Mouse (Mus musculus) spleen, postnatal 36 days (tissue): ENCODE results near the gene Kcnq5.
"Not testable (repeated sequence)": the region's sequence is repeated elsewhere in the genome, so short reads cannot be mapped to it uniquely, and the experiment has no call there.

Experiments used
- DNase-seq, 2 experiments: peaks; one replicate each; pipeline ENCODE4 v3.0.0; 2022; ENCODE audit warnings: low spot score in 2 of 2, mixed read lengths in 1 of 2

Kcnq5 gene

DNA sequence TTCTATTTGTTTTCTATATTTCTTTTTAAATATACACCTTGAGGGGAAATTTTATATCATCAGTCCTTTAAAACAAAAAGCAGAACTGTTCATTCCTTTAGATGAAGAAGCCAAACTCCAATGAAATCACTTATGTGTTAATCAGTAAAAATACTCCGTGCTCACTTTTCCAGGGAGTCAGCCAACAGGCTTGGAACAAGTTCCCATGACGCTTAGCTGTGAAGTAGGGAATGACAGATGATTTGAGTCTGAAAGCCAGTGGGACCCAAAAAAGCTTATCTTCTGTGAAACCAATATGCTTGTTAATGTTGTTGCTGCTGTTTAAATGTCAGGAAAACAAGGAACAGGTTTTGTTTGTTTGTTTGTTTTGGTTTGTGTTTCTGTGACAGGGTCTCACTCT lies 326.3 kb downstream of the Kcnq5 start:
- no peak for DNase-seq

DNA sequence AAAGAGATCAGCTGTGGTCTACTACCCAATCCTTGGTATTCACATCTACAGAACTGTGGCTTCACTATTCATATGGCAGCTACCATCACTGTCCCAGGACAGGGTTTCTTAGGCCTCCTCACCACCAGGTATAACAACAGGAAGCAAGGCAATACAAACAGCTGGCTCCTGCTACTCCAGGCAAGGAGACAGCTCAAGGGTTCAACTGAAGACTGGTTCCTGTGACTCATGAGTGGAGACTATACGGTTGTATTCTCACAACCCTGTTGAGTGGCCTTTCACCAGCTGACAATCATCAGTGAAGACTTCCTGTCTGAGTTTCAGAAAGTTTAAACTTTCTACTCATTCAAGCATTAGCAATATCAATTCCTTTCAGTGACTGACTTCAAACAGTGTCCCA lies 327.7 kb downstream of the Kcnq5 start:
- DNase-seq, result no peak

DNA sequence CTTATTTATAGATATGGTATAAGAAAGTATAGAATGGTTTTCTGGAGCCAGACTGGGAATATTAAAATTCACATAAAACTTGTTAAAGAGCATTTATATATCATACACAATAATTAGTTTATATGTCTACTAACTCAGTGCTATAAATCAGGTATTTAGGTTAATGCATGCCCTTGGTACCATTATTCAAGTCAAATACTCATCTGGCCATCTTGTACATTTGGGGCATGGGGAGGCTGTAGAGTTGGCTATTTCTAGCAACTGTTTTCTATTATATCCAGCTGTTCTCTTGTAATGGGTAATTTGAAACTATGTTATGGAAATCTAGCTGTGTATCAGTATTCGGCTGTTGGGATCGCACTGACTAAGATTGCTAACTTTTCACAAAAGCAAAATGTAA lies 339.3 kb downstream of the Kcnq5 start:
- no peak for DNase-seq

DNA sequence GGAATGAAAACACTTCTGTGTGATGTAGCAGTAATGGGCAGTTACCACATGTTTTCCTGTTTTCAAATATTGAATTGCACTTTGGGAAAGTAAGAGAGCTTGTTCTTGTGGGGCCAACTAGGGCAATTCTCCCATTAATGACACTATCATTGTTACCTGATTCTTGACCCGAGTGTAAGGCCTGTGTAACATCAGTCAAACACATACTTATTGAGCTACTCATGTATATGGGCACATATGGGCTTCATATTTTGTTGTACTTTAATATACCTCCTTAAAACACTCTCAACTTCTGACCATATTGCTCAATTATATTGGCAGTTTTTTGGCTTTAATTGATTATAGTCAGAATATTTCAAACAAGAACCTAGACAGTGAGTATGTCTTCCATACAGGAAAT lies 339.7 kb downstream of the Kcnq5 start:
- DNase-seq, result no peak

DNA sequence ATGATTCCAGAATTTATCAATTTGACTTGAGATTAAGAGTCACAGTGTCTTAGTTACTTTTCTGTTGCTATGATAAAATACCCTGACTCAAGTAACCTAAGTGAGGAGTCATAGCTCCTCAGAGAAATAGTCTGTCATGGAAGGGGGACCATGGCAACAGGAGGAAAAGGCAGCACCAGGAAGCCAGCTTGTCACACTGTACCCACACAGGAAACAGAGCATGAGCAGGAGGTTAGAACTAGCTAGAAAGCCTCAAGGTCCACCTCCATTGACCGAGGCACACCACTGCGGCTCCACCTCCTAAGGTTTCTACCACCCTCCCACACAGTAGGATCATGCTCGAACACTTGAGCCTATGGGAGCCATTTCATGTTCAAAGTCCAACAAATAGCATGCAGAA lies 343.0 kb downstream of the Kcnq5 start:
- no peak for DNase-seq

DNA sequence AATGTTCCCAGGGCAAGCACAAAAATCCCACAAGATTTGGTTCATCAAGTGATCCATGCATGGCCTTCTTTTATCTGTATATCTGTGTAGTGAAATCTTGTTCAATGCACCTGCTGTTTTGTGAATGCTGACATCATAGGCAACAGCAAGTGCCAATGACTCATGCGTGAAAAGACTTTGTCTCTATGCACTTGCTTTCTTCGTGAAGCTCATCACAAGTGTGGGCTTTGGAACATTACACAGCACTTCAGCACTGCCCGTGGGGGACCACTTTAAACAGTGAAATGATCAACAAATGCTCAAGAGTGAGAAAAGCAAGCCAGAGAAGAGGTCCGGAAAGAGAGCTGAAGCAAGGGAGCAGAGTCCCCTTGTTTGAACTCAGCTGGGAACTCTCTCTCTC lies 345.1 kb downstream of the Kcnq5 start:
- no peak for DNase-seq

DNA sequence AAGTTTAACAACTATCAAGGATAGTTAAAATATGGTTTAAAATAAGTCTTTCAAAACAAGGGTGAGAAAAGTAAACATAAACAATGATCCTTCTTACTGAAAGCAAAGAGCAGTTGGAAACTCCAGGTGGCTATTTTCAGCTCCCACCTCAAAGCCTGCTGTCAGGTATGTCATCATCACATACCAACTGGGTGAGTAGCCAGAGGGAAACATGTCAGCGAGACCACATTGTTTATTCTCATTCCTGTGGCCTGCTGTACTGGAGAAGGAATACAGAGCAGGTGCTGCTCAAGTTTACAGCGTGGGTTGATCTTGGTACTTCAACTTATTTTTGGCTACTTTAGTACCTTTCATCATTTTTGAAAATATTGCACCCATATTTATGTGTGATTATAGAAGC lies 347.8 kb downstream of the Kcnq5 start:
- DNase-seq, result no peak

DNA sequence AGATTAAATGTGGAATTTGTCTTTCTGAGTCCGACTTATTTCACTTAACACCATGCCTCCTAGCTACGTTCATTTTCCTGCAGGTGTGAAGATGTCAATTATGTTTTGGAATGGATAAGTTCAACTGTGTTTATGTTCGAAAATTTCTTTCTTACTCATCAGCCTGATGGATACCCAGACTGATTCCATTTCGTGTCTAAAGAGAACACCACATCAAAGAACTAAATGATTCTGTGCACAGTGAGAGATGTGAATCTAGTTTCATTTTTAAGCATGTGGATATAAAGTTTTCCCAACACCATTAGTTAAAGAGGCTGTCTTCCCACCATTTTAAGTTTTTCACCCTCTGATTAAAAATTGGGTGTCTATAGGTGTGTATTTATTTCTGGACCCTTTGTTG lies 357.7 kb downstream of the Kcnq5 start:
- no peak for DNase-seq

DNA sequence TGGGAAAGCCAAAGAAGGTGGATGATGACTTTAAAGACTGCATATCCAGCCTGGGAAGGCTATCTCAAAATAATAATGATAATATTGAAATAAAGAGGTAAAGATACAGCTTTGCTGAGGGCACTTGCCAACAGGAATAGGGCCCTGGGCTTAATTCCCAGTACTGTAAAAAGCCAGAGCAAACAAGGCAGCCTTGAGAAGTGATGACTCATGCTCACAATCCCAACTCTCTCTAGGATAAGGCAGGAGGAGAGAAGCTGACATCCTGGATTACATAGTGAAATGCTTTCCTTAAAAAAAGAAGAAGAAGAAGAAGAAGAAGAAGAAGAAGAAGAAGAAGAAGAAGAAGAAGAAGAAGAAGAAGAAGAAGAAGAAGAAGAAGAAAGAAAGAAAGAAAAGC lies 359.2 kb downstream of the Kcnq5 start:
- DNase-seq, result no peak

DNA sequence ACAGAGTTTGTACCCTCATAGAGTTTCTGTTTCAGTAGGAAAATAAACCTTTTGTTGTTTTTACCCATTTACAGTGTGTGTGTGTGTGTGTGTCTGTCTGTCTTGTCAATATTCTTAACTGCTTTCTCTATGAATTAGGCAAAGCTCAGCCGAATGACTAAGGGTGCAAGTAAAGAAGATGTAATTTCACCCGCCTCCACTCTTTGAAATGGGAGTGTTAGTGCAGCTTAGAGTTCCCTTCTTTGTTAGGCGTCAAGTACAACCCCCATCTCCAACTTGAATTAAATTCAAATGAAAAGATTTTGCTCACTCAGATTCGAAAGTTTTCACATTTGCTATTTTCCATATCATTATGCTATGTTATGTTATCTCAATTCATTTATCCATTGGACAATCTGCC lies 361.1 kb downstream of the Kcnq5 start:
- DNase-seq, result no peak

DNA sequence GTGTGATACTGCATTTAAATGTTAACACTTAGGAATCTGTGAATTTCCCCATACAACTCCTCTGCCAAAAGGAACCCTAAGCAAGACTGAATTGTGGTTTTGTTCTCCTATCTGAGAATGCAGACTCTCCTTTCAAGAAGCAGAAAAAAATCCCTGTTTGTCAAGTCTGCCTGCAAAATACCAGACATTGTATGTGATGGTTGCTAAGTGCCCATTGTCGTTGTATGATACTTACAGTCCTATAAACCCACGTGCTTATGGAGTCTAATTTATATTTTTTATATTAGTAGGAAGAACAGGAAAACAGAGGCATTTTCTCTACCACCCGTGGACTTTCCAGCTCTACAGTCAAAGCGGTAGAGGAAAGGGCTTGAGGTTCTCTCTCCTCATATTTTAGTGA lies 367.9 kb downstream of the Kcnq5 start:
- DNase-seq, result no peak

DNA sequence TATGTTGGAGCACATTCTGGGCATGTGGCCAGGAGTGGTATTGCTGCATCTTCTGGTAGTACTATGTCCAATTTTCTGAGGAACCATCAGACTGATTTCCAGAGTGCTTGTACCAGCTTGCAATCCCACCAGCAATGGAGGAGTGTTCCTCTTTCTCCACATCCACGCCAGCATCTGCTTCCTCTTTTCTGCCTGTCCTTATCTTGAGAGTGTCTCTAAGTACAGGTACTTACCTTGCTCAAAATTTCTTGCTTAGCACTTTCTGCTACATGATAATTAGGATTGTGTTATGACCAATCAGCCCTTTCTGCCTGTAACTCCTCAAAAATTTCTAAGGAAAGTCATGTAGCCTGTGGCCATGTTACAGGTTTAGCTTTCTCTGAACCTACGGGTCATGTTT lies 394.3 kb downstream of the Kcnq5 start:
- not testable (repeated sequence) for DNase-seq

DNA sequence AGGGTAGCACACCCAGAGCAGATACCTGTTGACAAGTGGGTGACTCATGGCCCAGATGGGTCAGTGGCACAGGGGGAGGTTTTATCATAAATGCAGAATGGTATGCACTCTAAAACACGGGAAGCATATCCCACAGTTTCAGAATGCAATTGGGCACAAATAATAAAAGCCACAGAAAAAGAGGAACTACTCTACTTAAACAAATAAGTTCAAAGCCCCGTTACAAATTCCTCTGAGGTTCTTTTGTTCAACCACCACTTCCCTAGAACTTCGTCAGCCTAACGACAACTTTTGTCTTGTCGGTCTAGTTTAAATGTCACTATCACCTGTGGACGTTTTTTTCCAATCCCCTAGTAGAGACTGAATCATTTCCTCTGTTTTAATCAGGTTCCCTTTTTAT lies 407.1 kb downstream of the Kcnq5 start:
- peak in 1 of 2 experiments; percentile 4 for DNase-seq

DNA sequence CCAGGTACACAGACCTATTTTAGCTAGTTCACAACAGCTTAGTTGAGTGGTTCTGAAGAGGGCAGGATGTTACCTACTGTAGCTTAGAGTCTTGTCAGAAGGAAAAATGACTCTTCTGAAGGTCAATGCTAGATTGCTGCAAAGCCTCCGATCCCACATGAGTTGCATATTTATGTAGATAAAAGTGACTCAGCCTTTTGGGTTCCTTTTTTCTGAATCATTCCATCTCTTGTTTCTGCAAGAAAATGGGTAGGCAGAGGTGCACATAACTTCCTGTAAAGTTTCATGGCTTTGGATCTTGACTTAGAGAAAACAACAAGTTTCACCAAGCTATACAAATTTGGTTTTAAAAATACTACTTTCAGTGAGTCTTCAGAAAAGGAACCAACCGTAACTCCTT lies 409.0 kb downstream of the Kcnq5 start:
- no peak for DNase-seq

DNA sequence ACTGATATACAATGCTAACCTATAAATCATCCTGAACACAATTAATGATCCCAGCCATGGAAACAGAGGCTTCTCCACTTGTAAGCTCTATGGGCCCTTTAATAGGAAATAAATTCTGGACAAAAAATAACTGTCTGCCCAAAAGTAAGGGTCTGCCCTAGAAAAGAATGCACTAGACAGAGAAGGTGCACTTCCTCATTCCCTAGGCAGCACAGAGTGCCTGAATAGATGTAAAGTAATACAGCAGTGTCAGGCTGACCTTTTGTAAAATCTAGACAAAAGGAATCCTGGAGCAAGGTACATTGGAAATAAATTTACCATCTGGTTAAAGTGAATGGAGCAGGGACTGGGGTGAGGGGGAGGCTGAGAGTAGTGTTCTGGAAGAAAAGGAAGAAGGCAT lies 417.8 kb downstream of the Kcnq5 start:
- DNase-seq, result no peak

DNA sequence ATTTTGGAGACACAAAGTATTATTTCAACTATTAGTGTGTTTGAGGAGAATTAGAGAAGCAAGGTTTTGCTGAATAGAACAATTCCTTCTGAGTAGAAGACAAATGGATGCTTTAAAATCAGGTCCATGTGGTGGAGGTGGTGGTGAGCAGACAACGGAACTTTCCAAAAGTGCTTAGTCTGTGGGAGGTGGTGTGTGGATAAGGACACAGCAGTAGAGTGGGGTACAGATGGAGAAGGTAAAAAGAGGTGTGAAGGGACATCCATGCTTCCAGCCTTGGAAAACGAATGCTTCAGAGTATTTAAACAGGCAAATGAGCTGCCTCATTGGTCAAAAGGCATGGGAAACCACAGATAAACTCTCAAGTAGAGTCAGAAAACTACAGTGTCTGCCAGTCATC lies 422.3 kb downstream of the Kcnq5 start:
- no peak for DNase-seq

DNA sequence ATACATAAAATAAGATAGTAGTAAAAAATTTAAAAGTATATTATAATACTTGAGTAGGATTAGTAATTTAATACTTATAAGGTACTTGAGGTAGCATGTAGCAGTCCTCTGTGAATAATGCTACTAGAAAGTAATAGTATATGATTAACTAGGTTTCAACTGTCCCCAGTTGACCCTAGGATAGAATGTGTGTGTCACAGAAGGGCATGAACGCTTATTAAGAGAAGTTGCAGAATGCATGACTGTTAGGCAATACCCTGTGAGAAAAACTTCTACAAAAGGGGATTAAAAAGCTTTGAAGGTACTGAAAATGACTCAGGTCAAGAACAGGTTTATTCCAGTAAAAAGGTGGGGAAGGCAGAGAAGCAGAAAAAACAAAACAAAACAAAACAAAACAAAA lies 430.9 kb downstream of the Kcnq5 start:
- no peak for DNase-seq

DNA sequence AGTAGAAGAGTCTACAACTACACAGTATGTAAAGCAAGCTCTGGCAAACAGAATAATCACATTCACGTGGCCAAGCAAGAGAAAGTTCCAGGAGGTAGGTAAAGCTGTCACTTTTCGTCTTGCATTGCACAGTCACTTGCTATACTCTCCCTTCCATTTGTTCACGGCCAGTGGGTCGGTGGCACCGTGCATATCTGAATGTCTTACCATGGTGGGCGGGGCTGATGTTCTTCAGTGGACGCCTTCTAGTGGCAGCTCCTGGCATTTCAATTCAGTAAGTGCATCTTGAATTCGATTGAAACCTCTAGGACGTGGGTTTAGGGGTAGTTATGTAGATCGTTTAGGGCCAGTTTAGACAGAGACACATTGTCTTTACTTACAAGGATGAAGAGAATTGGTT lies 439.7 kb downstream of the Kcnq5 start:
- DNase-seq, result no peak

DNA sequence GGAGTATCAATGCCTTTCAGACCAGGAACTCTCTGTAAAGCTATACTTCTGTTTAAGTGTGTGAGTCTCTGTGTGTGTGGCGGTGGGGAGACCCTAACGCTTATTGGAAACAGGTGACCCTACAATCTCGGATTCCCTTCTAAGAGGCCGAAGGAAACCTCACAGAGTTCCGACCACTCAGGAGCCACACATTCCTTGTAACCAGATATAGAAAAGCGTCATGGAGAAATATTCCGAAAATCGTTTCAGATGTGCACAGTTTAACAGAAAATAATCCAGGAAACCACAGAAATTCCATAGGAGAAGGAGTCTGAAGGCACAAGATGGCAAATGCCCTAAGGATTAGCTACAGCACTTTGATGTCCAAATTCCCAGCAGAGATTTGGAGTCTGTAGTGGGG lies 440.3 kb downstream of the Kcnq5 start:
- no peak for DNase-seq

DNA sequence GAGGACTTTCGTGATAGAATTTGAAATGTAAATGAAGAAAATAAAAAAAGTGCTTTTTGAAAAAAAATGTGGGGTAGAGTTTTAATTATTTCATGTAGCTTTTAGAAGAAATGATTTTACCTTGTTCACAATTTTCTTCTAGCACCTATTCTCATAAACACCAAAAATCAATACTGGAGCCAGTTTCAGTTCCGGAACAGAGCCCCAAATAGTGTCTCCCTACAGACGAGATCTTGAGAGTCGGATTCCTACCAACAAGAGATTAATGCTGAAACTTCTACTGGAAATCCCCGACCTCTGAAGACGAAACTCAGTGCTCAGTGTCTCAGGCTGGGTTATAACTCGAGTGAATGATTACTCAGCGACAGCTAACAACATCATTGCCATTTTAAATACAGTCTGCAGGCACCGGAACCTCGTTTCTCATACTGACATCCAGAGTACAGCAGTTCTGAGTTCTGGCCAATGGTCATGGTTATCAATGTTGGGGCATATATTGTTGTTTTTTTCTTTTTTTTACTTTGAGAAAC lies 441.6 kb downstream of the Kcnq5 start:
- DNase-seq, result no peak

DNA sequence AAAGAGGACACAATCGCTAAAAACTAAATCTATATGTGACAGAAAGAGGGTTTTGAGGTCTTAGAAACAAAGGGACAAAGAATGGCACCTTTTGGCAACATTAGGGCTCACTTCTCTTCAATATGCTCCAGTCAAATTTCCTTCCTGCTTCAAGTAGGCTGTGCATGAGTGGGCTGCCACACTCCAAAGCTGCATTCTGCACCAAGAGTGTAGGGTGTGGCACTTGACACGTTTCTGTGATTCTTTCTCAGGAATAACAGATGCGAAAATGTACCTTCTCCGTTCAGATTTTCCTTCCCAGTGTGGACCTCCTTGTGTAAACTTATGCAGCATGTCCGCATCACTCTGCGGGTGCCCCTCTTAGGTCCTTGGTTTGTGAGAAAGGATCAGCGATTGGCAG lies 455.1 kb downstream of the Kcnq5 start:
- DNase-seq, result no peak

DNA sequence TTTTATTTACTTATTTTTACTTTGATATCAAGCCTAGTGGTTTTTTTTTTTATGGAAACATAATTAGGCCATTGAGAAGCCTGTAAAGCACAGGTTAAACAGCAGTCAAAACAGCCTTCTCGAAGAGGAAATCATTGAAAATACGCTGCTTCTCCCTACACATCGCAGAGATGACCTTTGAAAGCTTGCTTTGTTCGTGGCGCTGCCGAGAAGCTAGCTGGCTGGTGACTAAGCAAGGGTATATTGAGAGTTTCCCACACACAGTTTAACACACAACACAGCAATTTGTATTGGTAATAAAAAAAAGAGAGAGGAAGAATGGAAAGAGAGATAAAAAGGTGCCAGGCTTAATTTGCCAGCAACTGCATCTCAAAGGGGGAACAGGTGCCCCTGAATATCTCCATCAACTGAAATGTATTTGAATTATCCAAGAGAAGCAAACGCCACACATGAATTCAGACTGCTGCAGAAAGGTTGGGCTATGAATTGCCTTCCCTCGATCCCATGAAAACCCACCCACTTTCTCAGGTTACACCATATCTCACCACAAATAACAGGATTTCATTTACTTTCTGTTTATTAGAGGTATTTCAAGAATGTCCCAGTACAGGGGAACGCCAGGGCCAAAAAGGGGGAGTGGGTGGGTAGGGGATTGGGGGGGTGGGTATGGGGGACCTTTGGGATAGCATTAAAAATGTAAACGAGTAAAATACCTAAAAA lies 461.8 kb downstream of the Kcnq5 start:
- no peak for DNase-seq

DNA sequence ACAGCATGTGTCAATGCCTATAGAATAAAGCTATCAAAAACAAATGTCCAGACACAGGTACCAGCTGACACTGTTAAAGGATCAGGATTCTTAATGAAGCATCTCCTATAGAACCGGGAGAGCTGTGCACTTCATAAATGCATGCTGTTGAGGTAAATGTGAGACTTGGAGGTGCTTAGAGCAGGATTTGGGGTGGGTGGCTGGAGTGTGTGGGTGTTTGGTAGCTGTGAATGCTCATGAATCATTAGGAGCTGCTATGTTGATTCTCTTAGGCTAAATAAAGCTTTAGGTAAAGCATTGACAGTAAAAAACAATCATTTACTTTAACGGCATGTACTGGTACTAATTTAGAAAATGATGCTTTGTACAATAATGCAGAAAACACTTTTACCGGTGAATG lies 465.4 kb downstream of the Kcnq5 start:
- DNase-seq, result no peak

DNA sequence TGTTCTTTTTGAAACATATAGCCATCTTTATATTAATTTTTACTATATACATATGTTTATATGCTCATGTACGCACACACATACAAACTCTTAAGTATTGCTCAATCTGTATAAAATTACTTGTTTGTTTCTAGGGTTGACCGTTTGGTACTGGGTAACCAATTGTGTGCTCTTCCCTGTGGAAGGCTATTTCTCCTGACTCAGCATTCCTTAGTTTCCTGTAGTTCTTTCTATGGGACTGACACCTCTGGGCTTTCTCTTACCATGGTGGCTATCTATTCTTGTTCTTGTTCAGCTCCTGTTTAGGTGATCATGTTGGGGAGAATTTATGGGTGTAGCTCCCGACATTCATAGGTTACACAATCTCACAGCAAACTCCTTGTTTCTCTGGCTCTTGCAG lies 473.1 kb downstream of the Kcnq5 start:
- no peak for DNase-seq
